Mouse (Mus musculus) megakaryocyte, adult 5-6 weeks (primary cell): Measurements from ENCODE around the gene Cul5. TPM values are rescaled to one million over a fixed set of nuclear protein-coding genes. Genes with fewer than 3 reads are reported as not detected.

Source experiments
- ATAC-seq: 2 replicates; pipeline ENCODE4 v1.8.0; 2016; ENCODE audit warnings: mild to moderate bottlenecking, inconsistent platforms; ENCODE audit not compliant: poor library complexity, severe bottlenecking
- total RNA-seq, 2 experiments: library from RNA; stranded (forward) in 1 of 2; stranded (reverse) in 1 of 2; fragments of 153-499, 151-499 nt in 1 of 2; fragments of 221-1000, 200-1000 nt in 1 of 2; gene quantifications; 2 replicates each; pipeline versions ENCODE4 v1.2.3 to v1.2.4; 2015 to 2017

The Cul5 gene
- total RNA-seq, 2 experiments from 2014 or later = 20.7 to 40.8 TPM

DNA sequence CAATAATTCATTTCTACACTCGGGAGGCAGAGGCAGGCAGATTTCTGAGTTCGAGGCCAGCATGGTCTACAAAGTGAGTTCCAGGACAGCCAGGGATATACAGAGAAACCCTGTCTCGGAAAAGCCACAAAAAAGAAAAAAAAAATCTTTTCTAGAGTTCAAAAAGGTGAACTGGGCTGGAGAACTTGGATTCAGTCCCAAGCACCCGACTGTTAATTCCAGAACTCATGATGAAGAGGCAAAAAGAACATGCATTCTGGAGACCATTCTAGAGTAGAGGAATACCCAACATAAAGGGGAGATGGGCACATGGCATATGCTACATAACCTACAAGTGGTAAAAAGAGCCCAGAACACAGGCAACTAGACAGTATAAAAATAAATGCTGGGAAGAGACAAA, 62.0 kb downstream of the Cul5 start:
- no peak for ATAC-seq

DNA sequence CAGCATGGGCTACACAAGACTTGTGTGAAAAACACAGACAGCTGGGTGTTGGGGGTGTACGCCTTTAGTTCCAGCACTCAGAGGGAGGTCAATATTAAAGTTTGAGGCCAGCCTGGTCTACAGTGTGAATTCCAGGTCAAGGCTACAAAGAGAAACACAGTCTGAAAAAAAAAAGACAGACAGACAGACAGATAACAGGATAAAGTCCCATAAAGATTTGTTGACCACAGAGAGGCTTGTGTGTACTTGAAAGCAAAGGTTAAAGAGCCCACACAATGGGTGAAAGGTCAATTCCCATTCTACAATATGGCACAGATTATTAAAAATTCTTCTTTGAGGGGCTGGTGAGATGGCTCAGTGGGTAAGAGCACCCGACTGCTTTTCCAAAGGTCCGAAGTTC, 62.6 kb downstream of the Cul5 start:
- no peak for ATAC-seq

DNA sequence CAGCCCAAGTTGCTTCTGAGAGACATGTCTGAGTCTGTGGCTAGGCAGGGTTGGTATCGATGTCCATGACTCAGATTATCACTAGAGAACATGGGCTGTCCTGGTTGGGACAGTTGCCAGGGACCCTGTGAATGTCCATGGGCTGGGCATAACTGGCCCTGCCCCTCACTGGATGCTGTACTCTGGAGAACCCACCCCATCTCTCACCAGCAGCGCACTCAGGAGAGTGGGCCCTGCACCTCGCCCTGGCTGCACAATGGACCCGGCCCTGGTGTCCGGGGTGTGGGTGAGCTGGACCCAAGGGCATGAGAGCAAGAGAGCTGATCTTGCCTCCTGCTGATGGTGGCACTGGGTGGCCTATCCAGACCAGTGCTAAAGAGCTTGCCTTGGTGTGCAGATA, 64.9 kb downstream of the Cul5 start:
- no peak for ATAC-seq

DNA sequence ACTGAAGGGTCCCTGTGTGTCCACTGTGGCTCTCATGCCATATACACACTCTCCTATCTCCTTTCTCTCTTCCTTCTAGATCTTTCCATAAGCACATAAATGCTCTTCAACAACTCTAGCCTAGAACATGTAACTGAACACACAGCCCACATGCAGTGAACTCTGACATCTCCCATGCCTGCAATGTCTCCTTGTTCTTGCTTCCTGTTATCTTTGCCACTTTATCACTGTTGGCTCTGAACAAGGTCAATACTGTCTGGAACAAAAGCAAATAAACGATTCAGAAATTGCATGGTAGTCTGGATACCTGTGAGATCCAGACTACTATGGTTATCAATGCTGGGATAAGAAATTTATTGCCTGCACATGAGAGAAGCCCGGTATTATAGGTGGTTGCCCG, 66.0 kb downstream of the Cul5 start:
- no peak for ATAC-seq

DNA sequence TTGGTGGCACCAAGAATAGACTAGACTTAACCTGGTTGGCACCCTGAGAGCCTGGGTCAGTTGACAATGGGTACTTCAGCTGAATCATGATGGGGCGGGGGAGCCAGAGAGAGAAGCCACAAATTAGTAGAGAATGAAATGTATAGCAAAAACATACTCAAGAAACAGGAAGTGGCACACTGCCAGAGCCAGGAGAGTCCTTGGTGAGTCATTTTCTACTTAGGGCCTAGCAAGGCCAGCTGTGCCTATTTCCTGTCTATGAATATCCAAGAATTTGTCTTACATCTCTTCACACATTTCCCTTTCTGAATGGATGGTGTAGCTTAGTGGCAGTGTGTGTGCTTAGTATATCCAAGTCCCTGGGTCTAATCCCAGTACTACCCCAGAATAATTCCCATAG, 66.4 kb downstream of the Cul5 start:
- ATAC-seq = peak; percentile 90

DNA sequence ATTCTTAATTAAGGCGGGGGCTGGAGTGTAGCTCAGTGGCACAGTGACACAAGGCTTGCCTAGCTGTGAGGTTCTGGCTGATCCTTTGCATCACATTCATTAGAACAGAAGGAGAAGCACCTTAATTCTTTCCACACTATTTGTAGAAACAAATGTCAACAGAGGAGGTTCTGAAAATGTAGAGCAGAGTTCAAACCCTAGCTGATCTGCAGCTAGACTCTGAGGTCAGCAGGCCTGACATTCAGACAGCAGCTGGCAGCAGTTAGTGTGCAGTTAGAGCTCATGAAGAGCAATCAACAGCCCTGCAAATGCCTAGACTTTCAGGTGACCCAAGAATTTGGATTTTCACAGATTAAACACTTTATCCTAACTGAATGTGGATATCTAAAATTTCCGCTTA, 68.3 kb downstream of the Cul5 start:
- ATAC-seq = no peak

DNA sequence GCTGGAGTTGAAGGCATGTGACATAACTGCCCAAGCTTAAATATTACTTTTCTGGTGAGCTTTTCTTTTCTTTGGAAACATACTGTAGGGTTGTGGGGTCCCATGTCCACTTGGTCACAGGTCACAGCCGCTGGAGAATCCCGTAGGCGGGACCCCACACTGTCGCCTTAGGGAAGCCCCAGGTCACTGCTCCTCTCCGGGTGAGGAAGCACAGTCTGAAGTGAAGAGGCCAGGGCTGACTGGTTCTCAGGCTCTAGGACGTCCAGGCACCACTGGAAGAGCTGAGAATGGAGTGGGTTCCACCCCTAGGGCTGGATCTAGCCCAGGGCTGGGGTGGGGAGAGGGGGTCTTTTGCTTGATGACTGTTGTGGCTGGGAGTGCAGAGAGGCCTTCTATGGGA, 71.2 kb downstream of the Cul5 start:
- ATAC-seq = no peak

DNA sequence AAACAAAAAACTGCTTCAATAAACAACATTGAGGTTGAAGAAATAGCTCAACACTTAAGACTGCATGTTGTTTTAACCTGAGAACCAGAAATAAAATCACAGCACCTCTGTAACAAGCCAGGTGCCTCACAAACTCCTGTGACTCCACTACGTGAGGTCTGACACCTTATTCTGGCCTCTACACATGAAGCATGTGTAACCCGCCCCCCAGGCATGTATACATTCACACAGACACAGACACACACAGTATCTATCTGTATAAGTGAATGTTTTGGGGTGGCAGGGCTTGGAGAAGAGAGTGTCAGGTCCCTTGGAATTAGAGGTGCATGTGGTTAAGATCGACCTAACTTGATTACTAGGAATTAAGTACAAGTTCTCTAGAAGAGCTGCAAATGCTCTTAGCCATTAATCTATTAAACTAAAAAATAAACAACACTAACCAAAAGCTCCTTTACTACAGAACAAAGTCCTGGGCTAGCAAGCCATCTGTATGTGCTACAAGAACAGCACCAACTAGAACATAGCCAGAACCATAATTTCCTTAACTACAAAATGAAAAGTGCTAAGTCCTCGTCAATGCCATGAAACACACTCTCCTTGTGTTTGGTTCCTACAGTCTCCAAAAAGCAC, 72.7 kb downstream of the Cul5 start:
- ATAC-seq = no peak

DNA sequence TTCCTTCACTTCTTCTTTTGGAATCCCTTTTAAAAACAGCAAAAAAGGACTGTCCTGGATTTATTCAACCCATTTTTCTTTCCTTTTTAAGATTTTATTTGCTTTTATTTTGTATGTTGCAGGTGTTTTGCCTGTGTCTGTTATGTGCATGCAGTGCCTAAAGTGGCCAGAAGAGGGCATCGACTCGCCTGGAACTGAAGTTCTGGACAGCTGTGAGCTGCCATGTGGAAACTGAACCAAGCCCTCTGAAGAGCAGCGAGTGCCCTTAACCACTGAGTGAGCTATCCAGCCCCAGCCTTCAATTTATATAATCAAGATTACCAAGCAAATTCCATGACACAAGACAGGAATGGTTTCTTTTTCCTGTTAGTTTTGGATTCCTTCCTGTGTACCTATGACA, 75.0 kb downstream of the Cul5 start:
- peak; percentile 98 for ATAC-seq

DNA sequence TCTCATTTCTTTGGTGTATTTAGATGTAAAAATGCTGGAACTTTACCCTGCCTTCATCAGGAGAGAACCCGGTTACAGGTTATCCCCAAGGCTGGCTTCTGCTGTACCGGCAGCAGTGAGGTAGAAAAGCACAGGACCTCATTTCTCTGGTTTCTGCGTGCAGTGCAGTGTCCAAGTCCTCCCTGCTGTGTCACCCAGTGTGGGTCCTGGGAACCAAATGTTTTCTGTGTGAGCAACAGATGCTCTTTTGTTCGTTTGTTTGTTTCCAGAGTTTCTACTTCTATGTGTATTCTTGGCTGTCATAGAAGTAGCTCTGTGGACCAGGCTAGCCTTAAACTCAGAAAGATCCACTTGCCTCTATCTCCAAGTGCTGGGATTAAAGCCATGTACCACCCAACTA, 87.9 kb downstream of the Cul5 start:
- ATAC-seq = no peak

DNA sequence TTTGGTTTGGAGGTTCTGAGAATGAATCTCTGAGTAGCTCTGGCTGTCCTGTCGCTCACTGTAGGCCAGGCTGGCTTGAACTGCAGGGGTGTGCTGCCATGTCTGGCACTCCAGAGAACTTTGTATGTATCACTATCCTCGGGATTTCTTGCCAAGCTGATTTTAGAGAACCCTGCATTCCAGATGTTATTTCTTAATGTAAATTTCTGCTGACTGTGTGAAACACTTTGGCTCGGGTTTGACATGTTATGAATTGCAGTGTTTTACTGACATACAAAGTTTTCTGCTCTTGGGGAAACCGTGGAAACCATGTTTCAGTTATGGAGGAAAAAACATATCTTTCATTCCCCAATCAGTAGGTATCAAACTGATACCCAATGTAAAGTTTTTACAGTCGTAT, 94.1 kb downstream of the Cul5 start:
- ATAC-seq = no peak

DNA sequence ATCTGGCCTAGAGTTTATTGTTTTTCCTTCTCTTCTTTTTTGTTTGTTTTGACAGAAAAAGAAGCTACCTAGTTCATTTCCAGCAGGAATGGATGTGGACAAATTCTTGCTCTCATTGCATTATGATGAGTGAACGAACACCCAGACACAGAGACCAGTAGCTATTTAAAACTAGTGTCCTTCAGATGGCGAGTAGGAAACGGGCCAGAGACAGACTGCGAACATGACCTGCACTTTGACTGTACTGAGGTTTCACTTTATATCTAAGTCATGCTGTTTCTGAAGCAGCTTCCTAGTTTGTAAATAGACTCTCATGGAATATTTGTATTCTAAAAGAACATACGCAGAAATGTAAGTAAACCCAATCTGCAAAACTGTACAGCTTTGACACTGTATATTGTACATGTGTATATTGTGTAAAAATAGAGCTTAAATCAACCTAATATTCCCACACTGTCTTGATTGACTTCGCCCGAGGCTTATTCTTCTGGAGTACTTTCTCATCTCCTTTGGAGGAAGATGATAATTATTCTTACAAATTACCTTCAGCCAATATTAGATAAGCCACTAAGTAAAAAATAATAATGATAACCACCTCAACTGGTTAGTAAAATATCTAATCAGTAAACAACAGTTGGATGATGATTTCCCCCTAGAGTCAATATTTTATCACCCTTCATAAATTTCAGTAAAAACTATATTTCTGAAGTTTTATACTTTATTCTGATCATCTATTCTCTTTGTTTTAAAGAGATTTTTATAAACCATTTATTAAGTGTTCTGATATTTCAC, 97.1 kb downstream of the Cul5 start:
- no peak for ATAC-seq

DNA sequence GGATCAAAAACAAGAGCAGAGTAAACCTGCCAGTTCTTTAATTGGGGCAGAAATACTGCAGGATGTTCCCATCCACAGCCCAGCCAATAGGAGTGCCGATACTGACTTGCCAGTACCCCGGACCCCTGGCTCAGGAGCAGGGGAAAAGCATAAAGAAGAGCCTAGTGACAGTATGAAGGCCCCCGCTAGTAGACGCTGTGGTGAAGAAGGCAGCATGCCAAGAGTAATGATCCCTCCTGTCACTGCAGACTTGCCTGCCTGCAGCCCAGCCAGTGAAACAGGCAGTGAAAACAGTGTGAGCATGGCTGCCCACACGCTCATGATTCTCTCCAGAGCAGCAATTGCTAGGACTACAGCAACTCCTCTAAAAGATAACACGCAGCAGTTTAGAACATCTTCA, 99.2 kb downstream of the Cul5 start:
- no peak for ATAC-seq

Other genes with a start within 250 kb of the Cul5 start
- 14.1 and 15.2 TPM in 2 replicates for gene Atm, start 133.3 kb downstream of the Cul5 start, total RNA-seq (2015)
- gene Atm, start 133.3 kb downstream of the Cul5 start, total RNA-seq (2017) = 17.8 and 20.8 TPM in 2 replicates
- gene Npat, start 133.0 kb downstream of the Cul5 start, total RNA-seq (2015) = 19.8 and 20.8 TPM in 2 replicates
- 17.4 and 18.1 TPM in 2 replicates for gene Npat, start 133.0 kb downstream of the Cul5 start, total RNA-seq (2017)
- 66.1 and 78.8 TPM in 2 replicates for gene Acat1, start 59.6 kb downstream of the Cul5 start, total RNA-seq (2015)
- gene Acat1, start 59.6 kb downstream of the Cul5 start, total RNA-seq (2017) = 50.8 and 62.4 TPM in 2 replicates
- gene Rab39, start 36.2 kb upstream of the Cul5 start, total RNA-seq (2015) = 2.3 and 5.2 TPM in 2 replicates
- gene Rab39, start 36.2 kb upstream of the Cul5 start, total RNA-seq (2017) = 3.6 and 3.7 TPM in 2 replicates
- gene Slc35f2, start 101.5 kb upstream of the Cul5 start, total RNA-seq (2015) = 0.11 and 0.25 TPM in 2 replicates
- 0.07 and 0.28 TPM in 2 replicates for gene Slc35f2, start 101.5 kb upstream of the Cul5 start, total RNA-seq (2017)
- gene Sln, start 180.2 kb upstream of the Cul5 start, total RNA-seq (2015) = not detected in 2 replicates
- gene Sln, start 180.2 kb upstream of the Cul5 start, total RNA-seq (2017) = not detected in 2 replicates